Mouse (Mus musculus) cortical plate, adult 2 months (tissue): ENCODE measurements around the gene Olfr1303. TPM values are rescaled to one million over a fixed set of nuclear protein-coding genes. Genes with fewer than 3 reads are reported as not detected.

Experiments
- H3K27ac ChIP-seq: fragments of 200-500 bp; 2 replicates; pipeline ENCODE4 v1.5.1; 2012; ENCODE audit warnings: low read length, control low read depth, inconsistent platforms; ENCODE audit not compliant: insufficient read depth
- H3K4me1 ChIP-seq: fragments of 200-500 bp; 2 replicates; pipeline ENCODE4 v1.6.1; 2011; ENCODE audit warnings: low read length; ENCODE audit not compliant: control insufficient read depth, insufficient read depth
- H3K4me3 ChIP-seq: fragments of 200-500 bp; 2 replicates; pipeline ENCODE4 v1.5.1; 2011; ENCODE audit warnings: mild to moderate bottlenecking, low read length, control low read depth; ENCODE audit not compliant: insufficient read depth
- CTCF ChIP-seq: fragments of 200-500 bp; IDR thresholded peaks from 2 replicates; pipeline ENCODE4 v1.5.1; 2011; ENCODE audit warnings: mild to moderate bottlenecking, control low read depth, low read length; ENCODE audit not compliant: insufficient read depth; ENCODE audit errors: extremely low read depth
- POLR2A ChIP-seq: fragments of 200-500 bp; IDR thresholded peaks from 2 replicates; pipeline ENCODE4 v1.6.1; 2011; ENCODE audit warnings: mild to moderate bottlenecking, low read length, control low read depth; ENCODE audit not compliant: insufficient read depth; ENCODE audit errors: extremely low read depth
- polyA plus RNA-seq: library from polyadenylated mRNA; depleted of rRNA; stranded (reverse); fragments of >200 nt; gene quantifications from 2 replicates; pipeline ENCODE4 v1.2.3, GENCODE M21; 2012; rRNA removed

Gene Olfr1303
- polyA plus RNA-seq, result not detected in 2 replicates

DNA sequence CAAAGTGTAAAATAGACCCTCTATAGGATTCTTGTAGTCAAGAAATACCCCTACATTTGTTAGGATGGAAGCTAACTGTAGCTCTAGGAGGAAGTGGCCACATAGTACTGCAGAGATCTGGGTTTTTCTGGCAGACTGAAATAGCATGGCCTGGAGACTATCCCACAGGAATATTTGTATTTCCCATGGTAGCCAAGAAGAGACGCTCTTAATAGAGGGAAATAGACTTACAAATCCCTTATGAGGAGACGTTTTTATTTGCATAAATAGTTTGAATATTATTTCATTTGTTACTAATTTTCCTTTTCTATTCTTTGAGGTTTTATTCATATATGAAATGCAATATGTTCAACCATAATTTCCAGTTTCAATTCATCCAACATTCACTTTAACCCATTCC is at the start of gene Olfr1303:
Gene Olfr1303, minus strand, starts transcription at position 101 of the 400 bp plus-strand sequence.
- Histone ChIP-seq H3K4me3 (no peak within 1 kb of the TSS), H3K4me1 (no peaks in the 10 kb centered on the region), H3K27ac (no peak within 1 kb of the TSS)
- no peak for TF ChIP-seq POLR2A
- no peak for TF ChIP-seq CTCF

DNA sequence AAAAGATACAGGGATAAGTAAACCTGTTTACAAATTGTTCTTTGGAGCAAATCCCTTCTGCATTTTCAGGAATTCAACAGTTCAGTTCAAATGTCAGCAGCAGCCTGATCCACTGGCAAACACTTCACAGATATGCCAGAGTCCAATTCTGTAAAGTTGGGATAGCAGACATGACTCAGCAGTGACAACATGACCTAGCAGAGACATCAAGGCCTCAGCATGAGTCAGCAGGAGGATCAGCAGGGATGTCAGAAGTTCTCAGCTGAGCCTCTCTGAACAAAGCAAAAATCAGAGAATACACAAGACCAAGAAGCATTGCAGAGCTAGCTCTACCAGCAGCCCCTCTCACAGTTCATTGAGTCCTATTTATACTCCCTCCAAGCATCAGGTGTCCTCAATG is 7.2 kb downstream of the Olfr1303 start:
- H3K4me3 ChIP-seq, result no peak overlapping the region
- no peak for TF ChIP-seq CTCF
- TF ChIP-seq POLR2A, result no peak
- no peaks in the 10 kb centered on the region for H3K4me1 ChIP-seq
- H3K27ac ChIP-seq, result no peak overlapping the region

DNA sequence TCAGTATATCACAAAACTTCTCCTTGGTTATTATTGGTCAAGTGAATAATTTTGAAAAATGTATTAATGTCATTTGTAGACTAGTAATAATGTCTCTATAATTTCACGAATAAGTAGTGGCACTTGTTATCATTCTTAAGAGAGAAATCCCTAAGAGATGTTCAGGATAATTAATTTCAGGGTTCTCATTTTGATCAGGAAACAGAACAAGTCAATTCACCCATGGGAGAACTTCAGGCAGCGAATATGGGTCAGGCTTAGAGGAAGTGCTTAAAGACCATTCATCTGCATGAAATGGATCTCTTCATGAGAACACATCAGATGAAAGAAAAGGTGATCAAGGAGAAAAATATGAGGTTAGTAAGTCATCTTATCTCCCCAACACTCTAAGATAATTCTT is 43.0 kb downstream of the Olfr1303 start, which contains the start of gene Olfr1302:
Gene Olfr1302, plus strand, starts transcription at position 301 of the 400 bp plus-strand sequence.
- Histone ChIP-seq H3K27ac (no peak within 1 kb of the TSS), H3K4me1 (no peaks in the 10 kb centered on the region), H3K4me3 (no peak within 1 kb of the TSS)
- TF ChIP-seq CTCF, result no peak
- no peak for TF ChIP-seq POLR2A

Other genes starting within 250 kb of the Olfr1303 start
- gene Olfr1297, start 193.8 kb downstream of the Olfr1303 start, polyA plus RNA-seq, result not detected in 2 replicates
- gene Olfr1298, start 171.1 kb downstream of the Olfr1303 start, polyA plus RNA-seq, result not detected in 2 replicates
- gene Olfr1299, start 158.9 kb downstream of the Olfr1303 start, polyA plus RNA-seq, result not detected in 2 replicates
- not detected in 2 replicates for gene Olfr1301, start 69.3 kb downstream of the Olfr1303 start, polyA plus RNA-seq
- gene Olfr1302, start 42.9 kb downstream of the Olfr1303 start, polyA plus RNA-seq, result not detected in 2 replicates
- not detected in 2 replicates for gene Olfr1305, start 56.8 kb upstream of the Olfr1303 start, polyA plus RNA-seq
- not detected in 2 replicates for gene Olfr1306, start 95.9 kb upstream of the Olfr1303 start, polyA plus RNA-seq
- not detected in 2 replicates for gene Olfr1307, start 129.1 kb upstream of the Olfr1303 start, polyA plus RNA-seq
- gene Olfr1308, start 144.6 kb upstream of the Olfr1303 start, polyA plus RNA-seq, result not detected in 2 replicates
- not detected in 2 replicates for gene Olfr1309, start 169.9 kb upstream of the Olfr1303 start, polyA plus RNA-seq
- gene Olfr1310, start 192.4 kb upstream of the Olfr1303 start, polyA plus RNA-seq, result not detected in 2 replicates
- gene Olfr1311, start 204.1 kb upstream of the Olfr1303 start, polyA plus RNA-seq, result not detected in 2 replicates
- gene Olfr1312, start 229.9 kb upstream of the Olfr1303 start, polyA plus RNA-seq, result not detected in 2 replicates